Mouse (Mus musculus): Measurements from ENCODE around the gene Coch. TPM values are rescaled to one million over a fixed set of nuclear protein-coding genes. Genes with fewer than 3 reads are reported as not detected.

The Coch gene
- 0.55 TPM for total RNA-seq (2023)

GRCm38 (mm10) chr12:51593229-51594029, at the start of gene Coch:
Gene Coch, plus strand, starts transcription at chr12:51593341.

Other genes with a start within 250 kb of the Coch start
- 13.4 TPM for gene G2e3, start 245.3 kb upstream of the Coch start, total RNA-seq (2023)
- 48.2 TPM for gene Scfd1, start 215.8 kb upstream of the Coch start, total RNA-seq (2023)
- 15.9 TPM for gene Ap4s1, start 97.7 kb downstream of the Coch start, total RNA-seq (2023)
- gene Strn3, start 98.6 kb downstream of the Coch start, total RNA-seq (2023): 49.5 TPM
- gene Hectd1, start 236.2 kb downstream of the Coch start, total RNA-seq (2023): 129 TPM

All from CD8-positive naive resting alpha-beta T cell, adult 57 days (primary cell).